Mouse (Mus musculus): ENCODE measurements at regions not wholly inside any gene's neighbourhood (a gene's known extent, or its start where the extent isn't known, plus 50 kb on each side); places are given as distances from the start of the nearest gene placed in this dataset.
A peak's percentile ranks its signal among the peaks of the same experiment; 100 is the strongest.
"Not testable (repeated sequence)": the region's sequence is repeated elsewhere in the genome, so short reads cannot be mapped to it uniquely, and the experiment has no call there.

- DNase-seq (ENCODE audit: low read depth, low spot score): no peak
Observed at GRCm38 (mm10) chrX:12294941-12295340, 134.8 kb upstream of the Bcor start.

GRCm38 (mm10) chrX:12296264-12297053 is 136.3 kb upstream of the Bcor start:
- DNase-seq (ENCODE audit: low read depth, low spot score): no peak

- no peak for DNase-seq (ENCODE audit: low read depth, low spot score)
Observed at GRCm38 (mm10) chrX:12298609-12299008, 138.5 kb upstream of the Bcor start.

GRCm38 (mm10) chrX:12299236-12299635 is 139.1 kb upstream of the Bcor start:
- peak; percentile 79 for DNase-seq (ENCODE audit: low read depth, low spot score)

- DNase-seq (ENCODE audit: low read depth, low spot score): no peak
Observed at GRCm38 (mm10) chrX:12304678-12305077, 144.5 kb upstream of the Bcor start.

- no peak for DNase-seq (ENCODE audit: low read depth, low spot score)
Observed at GRCm38 (mm10) chrX:12306940-12307339, 146.8 kb upstream of the Bcor start.

- peak; percentile 72 for DNase-seq (ENCODE audit: low read depth, low spot score)
Observed at GRCm38 (mm10) chrX:12312534-12312933, 152.4 kb upstream of the Bcor start.

- no peak for DNase-seq (ENCODE audit: low read depth, low spot score)
Observed at GRCm38 (mm10) chrX:12315658-12316057, 155.5 kb upstream of the Bcor start.

GRCm38 (mm10) chrX:12317488-12317887 is 157.3 kb upstream of the Bcor start:
- not testable (repeated sequence) for DNase-seq (ENCODE audit: low read depth, low spot score)

- no peak for DNase-seq (ENCODE audit: low read depth, low spot score)
Observed at GRCm38 (mm10) chrX:12318848-12319651, 158.9 kb upstream of the Bcor start.

- no peak for DNase-seq (ENCODE audit: low read depth, low spot score)
Observed at GRCm38 (mm10) chrX:12322453-12322852, 162.3 kb upstream of the Bcor start.

- DNase-seq (ENCODE audit: low read depth, low spot score): no peak
Observed at GRCm38 (mm10) chrX:12323268-12323667, 163.1 kb upstream of the Bcor start.

GRCm38 (mm10) chrX:12323812-12324211 is 163.7 kb upstream of the Bcor start:
- no peak for DNase-seq (ENCODE audit: low read depth, low spot score)

- DNase-seq (ENCODE audit: low read depth, low spot score): no peak
Observed at GRCm38 (mm10) chrX:12327464-12327863, 167.3 kb upstream of the Bcor start.

- DNase-seq (ENCODE audit: low read depth, low spot score): no peak
Observed at GRCm38 (mm10) chrX:12340561-12340960, 180.4 kb upstream of the Bcor start.

- DNase-seq (ENCODE audit: low read depth, low spot score): no peak
Observed at GRCm38 (mm10) chrX:12341356-12341965, 181.3 kb upstream of the Bcor start.

GRCm38 (mm10) chrX:12344805-12345555 is 184.8 kb upstream of the Bcor start:
- peak; percentile 24 for DNase-seq (ENCODE audit: low read depth, low spot score)

GRCm38 (mm10) chrX:12346856-12347255 is 186.7 kb upstream of the Bcor start:
- peak; percentile 51 for DNase-seq (ENCODE audit: low read depth, low spot score)

- DNase-seq (ENCODE audit: low read depth, low spot score): peak; percentile 75
Observed at GRCm38 (mm10) chrX:12348117-12348516, 188.0 kb upstream of the Bcor start.

GRCm38 (mm10) chrX:12354875-12355274 is 194.7 kb upstream of the Bcor start:
- DNase-seq (ENCODE audit: low read depth, low spot score): no peak

- no peak for DNase-seq (ENCODE audit: low read depth, low spot score)
Observed at GRCm38 (mm10) chrX:12358026-12358425, 197.9 kb upstream of the Bcor start.
